16 mouse cellular contexts compared by ENCODE assay signal in the genomic region with DNA sequence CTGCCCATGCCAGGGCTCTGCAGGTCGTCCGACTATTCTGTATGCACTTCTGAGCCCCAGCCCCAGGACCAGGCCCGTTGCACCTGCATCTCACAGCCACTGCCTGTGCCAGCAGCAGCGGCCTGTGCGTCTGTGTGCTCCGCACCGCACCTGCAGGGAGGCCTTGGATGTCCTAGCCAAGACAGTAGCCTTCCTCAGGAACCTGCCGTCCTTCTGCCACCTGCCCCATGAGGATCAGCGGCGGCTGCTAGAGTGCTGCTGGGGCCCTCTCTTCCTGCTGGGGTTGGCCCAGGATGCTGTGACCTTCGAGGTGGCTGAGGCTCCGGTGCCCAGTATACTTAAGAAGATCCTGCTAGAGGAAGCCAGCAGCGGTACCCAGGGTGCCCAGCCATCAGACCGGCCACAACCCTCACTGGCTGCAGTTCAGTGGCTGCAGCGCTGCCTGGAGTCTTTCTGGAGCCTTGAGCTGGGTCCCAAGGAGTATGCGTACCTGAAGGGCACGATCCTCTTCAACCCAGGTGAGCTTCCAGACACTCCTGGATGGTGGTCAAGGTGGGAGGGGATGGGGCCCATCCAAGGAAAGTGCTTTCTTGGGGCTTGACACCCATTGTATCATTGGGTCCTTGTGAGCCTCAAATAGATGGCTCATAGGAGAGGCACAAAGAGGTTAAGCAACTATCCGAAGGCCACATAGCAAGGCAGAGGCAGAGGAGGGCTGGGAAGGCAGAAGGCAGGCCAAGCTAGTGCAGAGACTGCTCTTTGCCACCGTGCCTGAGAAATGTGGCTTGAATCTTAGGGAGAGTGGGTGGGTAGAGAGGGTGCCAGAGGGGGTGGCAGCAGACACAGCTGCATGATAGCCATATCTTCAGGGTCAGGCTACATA. TPM values are rescaled to one million over a fixed set of nuclear protein-coding genes. Genes with fewer than 3 reads are reported as not detected.
DNase-seq lines count a peak whose midpoint lies in the region; ATAC-seq and TF ChIP-seq lines count a peak whose summit lies in the region.
"Had no signal": no experiment of that assay in that cellular context is flagged by ENCODE, and none has a peak within 500 bp of the region (broad histone marks: within the 10 kb centered on the region; RNA-seq: fewer than 3 reads in every experiment).

No protein-coding gene starts in this region.

- TF ChIP-seq CTCF in thymus, adult 2 months (IDR thresholded peaks at IDR 0.05; ENCODE audit: borderline replicate concordance, control insufficient read depth, extremely low read depth, insufficient read depth, low read length, poor library complexity), result no peak

- ATAC-seq in hindbrain, embryonic 16.5 days, result no peak
- ATAC-seq in heart, embryonic 12.5 days (ENCODE audit: insufficient number of reproducible peaks, low FRiP score), result no peak; the same call in none of the 2 replicates
- no peak for ATAC-seq in liver, embryonic 12.5 days
- no peak for ATAC-seq in megakaryocyte-erythroid progenitor cell, adult 5-6 weeks (replicated peaks; ENCODE audit: low FRiP score, low TSS enrichment, poor library complexity, severe bottlenecking)
- ATAC-seq: activated CD4-positive, CD25-positive, alpha-beta regulatory T cell, adult 4 months had no signal

- no peaks in the 10 kb centered on the region for H3K9me3 ChIP-seq in hindbrain, embryonic 10.5 days
- no peaks in the 10 kb centered on the region for H3K9me3 ChIP-seq in hindbrain, embryonic 16.5 days (ENCODE audit: control insufficient read depth, low read length)
- no peaks in the 10 kb centered on the region for H3K9me3 ChIP-seq in heart, embryonic 12.5 days (replicated peaks)
- no peaks in the 10 kb centered on the region for H3K9me3 ChIP-seq in liver, embryonic 12.5 days (replicated peaks)
- H3K9me3 ChIP-seq: forebrain, embryonic 10.5 days; kidney, embryonic 15.5 days had no signal

- DNase-seq in hindbrain, embryonic 10.5 days (ENCODE audit: low spot score), result no peak
- peak; percentile 39 for DNase-seq in adrenal gland, postnatal 14 days
- DNase-seq in left cerebral cortex, postnatal 10 days (ENCODE audit: extremely low spot score in 1 of 2, low spot score in 2 of 2), result no peak
- DNase-seq in thymus, adult 2 months, result no peak
- DNase-seq: gastrocnemius, postnatal 14 days; thymus, postnatal 4 days had no signal

- no peak overlapping the region for H3K4me2 ChIP-seq in hindbrain, embryonic 16.5 days (ENCODE audit: low read length)
- H3K4me2 ChIP-seq in heart, embryonic 12.5 days, result peak overlapping the region; percentile 76
- peak overlapping the region; percentile 11 for H3K4me2 ChIP-seq in liver, embryonic 12.5 days
- H3K4me2 ChIP-seq: kidney, embryonic 15.5 days had no signal

- H3K27ac ChIP-seq in hindbrain, embryonic 10.5 days, result 0 out of 2 replicates have a peak overlapping the region, but pooled peaks have one; percentile 9
- H3K27ac ChIP-seq in hindbrain, embryonic 16.5 days (ENCODE audit: low read depth, low read length), result no peak overlapping the region
- peak overlapping the region; percentile 83 for H3K27ac ChIP-seq in heart, embryonic 12.5 days (ENCODE audit: poor library complexity, severe bottlenecking)
- no peak overlapping the region for H3K27ac ChIP-seq in liver, embryonic 12.5 days
- H3K27ac ChIP-seq in thymus, adult 2 months (ENCODE audit: control insufficient read depth, insufficient read depth, low read length), result no peak overlapping the region
- H3K27ac ChIP-seq: forebrain, embryonic 10.5 days; kidney, embryonic 15.5 days had no signal

- H3K36me3 ChIP-seq in hindbrain, embryonic 10.5 days, result no peaks in the 10 kb centered on the region
- no peaks in the 10 kb centered on the region for H3K36me3 ChIP-seq in hindbrain, embryonic 16.5 days (ENCODE audit: control insufficient read depth, insufficient read depth, low read length)
- H3K36me3 ChIP-seq in heart, embryonic 12.5 days, result peaks cover 9% of the 10 kb centered on the region
- H3K36me3 ChIP-seq in liver, embryonic 12.5 days, result no peaks in the 10 kb centered on the region
- H3K36me3 ChIP-seq in thymus, adult 2 months (ENCODE audit: control insufficient read depth, insufficient read depth, low read length), result no peaks in the 10 kb centered on the region
- H3K36me3 ChIP-seq: forebrain, embryonic 10.5 days; kidney, embryonic 15.5 days had no signal

- no peak overlapping the region for H3K9ac ChIP-seq in hindbrain, embryonic 16.5 days (ENCODE audit: low read depth, low read length)
- H3K9ac ChIP-seq in heart, embryonic 12.5 days, result peak overlapping the region; percentile 52
- H3K9ac ChIP-seq in liver, embryonic 12.5 days, result no peak overlapping the region
- H3K9ac ChIP-seq: kidney, embryonic 15.5 days had no signal

- no peak for TF ChIP-seq POLR2A in thymus, adult 2 months (IDR thresholded peaks at IDR 0.05; ENCODE audit: control insufficient read depth, extremely low read depth, insufficient read depth, low read length, poor library complexity)

- H3K27me3 ChIP-seq in hindbrain, embryonic 10.5 days (ENCODE audit: insufficient read depth, poor library complexity, severe bottlenecking), result peaks cover 27% of the 10 kb centered on the region
- no peaks in the 10 kb centered on the region; the same call in 1 of the 2 replicates for H3K27me3 ChIP-seq in hindbrain, embryonic 16.5 days (replicated peaks; ENCODE audit: control insufficient read depth, insufficient read depth, low read length)
- H3K27me3 ChIP-seq in heart, embryonic 12.5 days (replicated peaks), result peaks cover 6% of the 10 kb centered on the region; the same call in 1 of the 2 replicates
- peaks cover 13% of the 10 kb centered on the region; the same call in 1 of the 2 replicates for H3K27me3 ChIP-seq in liver, embryonic 12.5 days (replicated peaks)
- no peaks in the 10 kb centered on the region for H3K27me3 ChIP-seq in thymus, adult 2 months (ENCODE audit: control insufficient read depth, insufficient read depth, low read length)

- H3K4me1 ChIP-seq in hindbrain, embryonic 10.5 days (replicated peaks), result peaks cover 9% of the 10 kb centered on the region
- no peaks in the 10 kb centered on the region for H3K4me1 ChIP-seq in hindbrain, embryonic 16.5 days (ENCODE audit: control insufficient read depth, insufficient read depth, low read depth, low read length)
- peaks cover 22% of the 10 kb centered on the region for H3K4me1 ChIP-seq in heart, embryonic 12.5 days (replicated peaks)
- peaks cover 25% of the 10 kb centered on the region for H3K4me1 ChIP-seq in liver, embryonic 12.5 days
- no peaks in the 10 kb centered on the region for H3K4me1 ChIP-seq in thymus, adult 2 months (replicated peaks; ENCODE audit: control insufficient read depth, insufficient read depth, low read length)

- intact Hi-C loops in left cerebral cortex, postnatal 10 days (cut with DNase I), result no loop called here

- H3K4me3 ChIP-seq in hindbrain, embryonic 10.5 days, result no peak overlapping the region
- no peak overlapping the region for H3K4me3 ChIP-seq in hindbrain, embryonic 16.5 days (ENCODE audit: low read length)
- peak overlapping the region; percentile 43 for H3K4me3 ChIP-seq in heart, embryonic 12.5 days
- H3K4me3 ChIP-seq in liver, embryonic 12.5 days, result no peak overlapping the region
- no peak overlapping the region for H3K4me3 ChIP-seq in thymus, adult 2 months (ENCODE audit: control insufficient read depth, insufficient read depth, low read length)
- H3K4me3 ChIP-seq: forebrain, embryonic 10.5 days; kidney, embryonic 15.5 days had no signal

- WGBS in hindbrain, embryonic 10.5 days, result 76% methylated on average over 19 of the region's 19 CpGs
- WGBS in hindbrain, embryonic 16.5 days, result 76% methylated on average over 19 of the region's 19 CpGs
- WGBS in heart, embryonic 12.5 days, result 58% methylated on average over 19 of the region's 19 CpGs
- WGBS in liver, embryonic 12.5 days (ENCODE audit: insufficient replicate concordance), result 50% methylated on average over 19 of the region's 19 CpGs
- 46% methylated on average over 19 of the region's 19 CpGs for WGBS in thymus, adult 2 months

RNA-seq across cellular contexts. Expression of gene Nr0b2, which starts 0.5 kb away (rescaled TPM):
- polyA plus RNA-seq in hindbrain, embryonic 10.5 days (2016; fragmentation: Nextera tagmentation; extraction: Ambion mirVana), result 0.31 TPM in 1 of 2 replicates, not detected in the other
- polyA plus RNA-seq in hindbrain, embryonic 16.5 days (2015; fragmentation: Nextera tagmentation; extraction: Ambion mirVana), result 0.36 TPM in 1 of 2 replicates, not detected in the other
- 32.6 and 34.2 TPM in 2 replicates for total RNA-seq in adrenal gland, postnatal 14 days (2021)
- polyA plus RNA-seq in heart, embryonic 12.5 days (2016; fragmentation: Nextera tagmentation; extraction: Ambion mirVana), result 9.9 and 10.5 TPM in 2 replicates
- 0.56 and 0.77 TPM in 2 replicates for polyA plus RNA-seq in liver, embryonic 12.5 days (2016; fragmentation: Nextera tagmentation; extraction: Ambion mirVana)
- total RNA-seq in left cerebral cortex, postnatal 10 days (2021), result not detected
- 2.4 TPM in 1 of 2 replicates, not detected in the other for polyA plus RNA-seq in thymus, adult 2 months (2012; rRNA removed)
- total RNA-seq in megakaryocyte-erythroid progenitor cell, adult 5-6 weeks (2014; fragmentation: Nextera tagmentation), result not detected in 2 replicates
- not detected in 2 replicates for total RNA-seq in megakaryocyte-erythroid progenitor cell, adult 5-6 weeks (2017)
- total RNA-seq: CH12.LX; gastrocnemius, postnatal 14 days; left cerebral cortex, postnatal 36 days had no signal
- polyA plus RNA-seq: activated CD4-positive, CD25-positive, alpha-beta regulatory T cell, adult 4 months; forebrain, embryonic 10.5 days; neural tube, embryonic 11.5 days had no signal

RNA-seq across cellular contexts. Expression of gene Nudc, which starts 7.9 kb away (rescaled TPM):
- 438 and 476 TPM in 2 replicates for polyA plus RNA-seq in hindbrain, embryonic 10.5 days (2016; fragmentation: Nextera tagmentation; extraction: Ambion mirVana)
- polyA plus RNA-seq in hindbrain, embryonic 16.5 days (2015; fragmentation: Nextera tagmentation; extraction: Ambion mirVana), result 246 and 265 TPM in 2 replicates
- total RNA-seq in adrenal gland, postnatal 14 days (2021), result 159 and 160 TPM in 2 replicates
- polyA plus RNA-seq in heart, embryonic 12.5 days (2016; fragmentation: Nextera tagmentation; extraction: Ambion mirVana), result 261 and 273 TPM in 2 replicates
- polyA plus RNA-seq in liver, embryonic 12.5 days (2016; fragmentation: Nextera tagmentation; extraction: Ambion mirVana), result 285 and 299 TPM in 2 replicates
- 100 to 1,000 TPM; 106 to 120 TPM for total RNA-seq in left cerebral cortex, postnatal 10 days (2021)
- polyA plus RNA-seq in thymus, adult 2 months (2012; rRNA removed), result 51.9 and 61.3 TPM in 2 replicates
- total RNA-seq in megakaryocyte-erythroid progenitor cell, adult 5-6 weeks (2014; fragmentation: Nextera tagmentation), result 250 and 258 TPM in 2 replicates
- 271 and 301 TPM in 2 replicates for total RNA-seq in megakaryocyte-erythroid progenitor cell, adult 5-6 weeks (2017)

RNA-seq across cellular contexts. Expression of gene Gpatch3, which starts 20.9 kb away (rescaled TPM):
- polyA plus RNA-seq in hindbrain, embryonic 10.5 days (2016; fragmentation: Nextera tagmentation; extraction: Ambion mirVana), result 10.0 and 10.8 TPM in 2 replicates
- polyA plus RNA-seq in hindbrain, embryonic 16.5 days (2015; fragmentation: Nextera tagmentation; extraction: Ambion mirVana), result 5.9 and 7.6 TPM in 2 replicates
- total RNA-seq in adrenal gland, postnatal 14 days (2021), result 8.1 and 8.2 TPM in 2 replicates
- polyA plus RNA-seq in heart, embryonic 12.5 days (2016; fragmentation: Nextera tagmentation; extraction: Ambion mirVana), result 6.0 and 6.9 TPM in 2 replicates
- 7.8 and 8.9 TPM in 2 replicates for polyA plus RNA-seq in liver, embryonic 12.5 days (2016; fragmentation: Nextera tagmentation; extraction: Ambion mirVana)
- 1 to 10 TPM; 6.7 TPM for total RNA-seq in left cerebral cortex, postnatal 10 days (2021)
- polyA plus RNA-seq in thymus, adult 2 months (2012; rRNA removed), result 7.9 and 9.5 TPM in 2 replicates
- 1.2 and 6.2 TPM in 2 replicates for total RNA-seq in megakaryocyte-erythroid progenitor cell, adult 5-6 weeks (2014; fragmentation: Nextera tagmentation)
- 16.9 and 29.6 TPM in 2 replicates for total RNA-seq in megakaryocyte-erythroid progenitor cell, adult 5-6 weeks (2017)

RNA-seq across cellular contexts. Expression of gene Gpn2, which starts 30.5 kb away (rescaled TPM):
- polyA plus RNA-seq in hindbrain, embryonic 10.5 days (2016; fragmentation: Nextera tagmentation; extraction: Ambion mirVana), result 28.5 and 29.1 TPM in 2 replicates
- 16.6 and 16.9 TPM in 2 replicates for polyA plus RNA-seq in hindbrain, embryonic 16.5 days (2015; fragmentation: Nextera tagmentation; extraction: Ambion mirVana)
- 12.7 and 15.8 TPM in 2 replicates for total RNA-seq in adrenal gland, postnatal 14 days (2021)
- polyA plus RNA-seq in heart, embryonic 12.5 days (2016; fragmentation: Nextera tagmentation; extraction: Ambion mirVana), result 11.2 and 12.2 TPM in 2 replicates
- 15.2 and 16.2 TPM in 2 replicates for polyA plus RNA-seq in liver, embryonic 12.5 days (2016; fragmentation: Nextera tagmentation; extraction: Ambion mirVana)
- 10 to 100 TPM; 10.3 to 11.2 TPM for total RNA-seq in left cerebral cortex, postnatal 10 days (2021)
- 59.4 and 64.2 TPM in 2 replicates for polyA plus RNA-seq in thymus, adult 2 months (2012; rRNA removed)
- 16.0 and 20.9 TPM in 2 replicates for total RNA-seq in megakaryocyte-erythroid progenitor cell, adult 5-6 weeks (2014; fragmentation: Nextera tagmentation)
- 19.5 and 29.3 TPM in 2 replicates for total RNA-seq in megakaryocyte-erythroid progenitor cell, adult 5-6 weeks (2017)

RNA-seq across cellular contexts. Expression of gene Kdf1, which starts 34.9 kb away (rescaled TPM):
- 3.9 and 5.6 TPM in 2 replicates for polyA plus RNA-seq in hindbrain, embryonic 10.5 days (2016; fragmentation: Nextera tagmentation; extraction: Ambion mirVana)
- 0.39 and 0.50 TPM in 2 replicates for polyA plus RNA-seq in hindbrain, embryonic 16.5 days (2015; fragmentation: Nextera tagmentation; extraction: Ambion mirVana)
- total RNA-seq in adrenal gland, postnatal 14 days (2021), result 1.8 and 2.0 TPM in 2 replicates
- 0.42 and 0.78 TPM in 2 replicates for polyA plus RNA-seq in heart, embryonic 12.5 days (2016; fragmentation: Nextera tagmentation; extraction: Ambion mirVana)
- polyA plus RNA-seq in liver, embryonic 12.5 days (2016; fragmentation: Nextera tagmentation; extraction: Ambion mirVana), result 0.26 and 0.44 TPM in 2 replicates
- total RNA-seq in left cerebral cortex, postnatal 10 days (2021), result under 1 TPM in 1 of 2 experiments, not detected in 1; 0.47 TPM
- polyA plus RNA-seq in thymus, adult 2 months (2012; rRNA removed), result 6.9 and 7.7 TPM in 2 replicates
- total RNA-seq in megakaryocyte-erythroid progenitor cell, adult 5-6 weeks (2014; fragmentation: Nextera tagmentation), result not detected in 2 replicates
- total RNA-seq in megakaryocyte-erythroid progenitor cell, adult 5-6 weeks (2017), result not detected in 2 replicates
- total RNA-seq: CH12.LX; gastrocnemius, postnatal 14 days; left cerebral cortex, postnatal 36 days had no signal
- polyA plus RNA-seq: activated CD4-positive, CD25-positive, alpha-beta regulatory T cell, adult 4 months had no signal

Comparison
In these comparisons a context has a peak if more than half of its experiments do, and no peak if none do; other contexts are left out.
1. H3K27ac ChIP-seq: peak in hindbrain, embryonic 10.5 days (single experiment) and heart, embryonic 12.5 days (single experiment); none in hindbrain, embryonic 16.5 days (single experiment), liver, embryonic 12.5 days (single experiment) and thymus, adult 2 months (single experiment).